8 mouse cellular contexts compared by ENCODE assay signal in genomic region chr14:114948341-114949155, GRCm38 (mm10).
DNase-seq lines count a peak whose midpoint lies in the region; ATAC-seq and TF ChIP-seq lines count a peak whose summit lies in the region.

No protein-coding gene starts in this region.

- no peak for TF ChIP-seq POLR2A in spleen, adult 2 months (IDR thresholded peaks at IDR 0.05; ENCODE audit: low read depth, low read length)

- no peak for TF ChIP-seq CTCF in spleen, adult 2 months (IDR thresholded peaks at IDR 0.05; ENCODE audit: extremely low read depth, insufficient read depth, insufficient read length, insufficient replicate concordance)

- peak in 1 of 2 experiments; percentile 6 for DNase-seq in spleen, adult 2 months (ENCODE audit: low read depth in 1 of 2, low spot score in 2 of 2)
- no peak for DNase-seq in spleen, adult 12 weeks (ENCODE audit: low spot score)
- DNase-seq in thymus, adult 18-20 months: peak; percentile 10 to 16
- no peak for DNase-seq in cerebellum, adult 9-10 months
- no peak for DNase-seq in adrenal gland, postnatal 10 days

- no peak overlapping the region for H3K27ac ChIP-seq in spleen, adult 2 months (ENCODE audit: insufficient read depth, low read length)
- peak overlapping the region; percentile 26; the same call in 1 of the 2 replicates for H3K27ac ChIP-seq in intestine, embryonic 16.5 days (ENCODE audit: low read length)

- no peak overlapping the region for H3K9ac ChIP-seq in intestine, embryonic 16.5 days (ENCODE audit: low read depth, low read length)

- peaks cover 4% of the 10 kb centered on the region for H3K4me1 ChIP-seq in spleen, adult 2 months (ENCODE audit: control insufficient read depth, insufficient read depth, insufficient read length)
- peaks cover 6% of the 10 kb centered on the region; the same call in 1 of the 2 replicates for H3K4me1 ChIP-seq in intestine, embryonic 16.5 days (ENCODE audit: control insufficient read depth, insufficient read depth, low read length)

- ATAC-seq in granulocyte monocyte progenitor cell, adult 5-6 weeks (replicated peaks; ENCODE audit: poor library complexity, severe bottlenecking): peak; percentile 74
- ATAC-seq in intestine, embryonic 16.5 days: peak; percentile 62; the same call in 1 of the 2 replicates
- peak; percentile 62 for ATAC-seq in megakaryocyte progenitor cell, adult 5-6 weeks (replicated peaks; ENCODE audit: poor library complexity)

- peak overlapping the region; percentile 31 for H3K4me2 ChIP-seq in intestine, embryonic 16.5 days (ENCODE audit: low read depth, low read length)

- WGBS in spleen, adult 2 months: 3% methylated on average over 21 of the region's 21 CpGs
- WGBS in intestine, embryonic 16.5 days: 46% methylated on average over 21 of the region's 21 CpGs

- peak overlapping the region; percentile 42 for H3K4me3 ChIP-seq in spleen, adult 2 months (ENCODE audit: extremely low read depth, insufficient read depth, insufficient read length)
- peak overlapping the region; percentile 16; the same call in 1 of the 2 replicates for H3K4me3 ChIP-seq in intestine, embryonic 16.5 days (ENCODE audit: low read length)

- H3K27me3 ChIP-seq in spleen, adult 2 months (ENCODE audit: control insufficient read depth, insufficient read depth, low read length): no peaks in the 10 kb centered on the region
- H3K27me3 ChIP-seq in intestine, embryonic 16.5 days (replicated peaks; ENCODE audit: control insufficient read depth, insufficient read depth, low read length): no peaks in the 10 kb centered on the region

- no peaks in the 10 kb centered on the region for H3K9me3 ChIP-seq in intestine, embryonic 16.5 days (ENCODE audit: control insufficient read depth, low read length)

- no peaks in the 10 kb centered on the region for H3K36me3 ChIP-seq in spleen, adult 2 months (ENCODE audit: control insufficient read depth, insufficient read depth, low read length)
- H3K36me3 ChIP-seq in intestine, embryonic 16.5 days (ENCODE audit: control insufficient read depth, insufficient read depth, low read length): no peaks in the 10 kb centered on the region

Comparison
In these comparisons a context has a peak if more than half of its experiments do, and no peak if none do; other contexts are left out.
1. DNase-seq: peak in thymus, adult 18-20 months (2 of 2); none in spleen, adult 12 weeks (single experiment), cerebellum, adult 9-10 months (single experiment) and adrenal gland, postnatal 10 days (single experiment).
2. Peak in every context shown above with its lines, with median percentiles within 50 percentile points of each other: ATAC-seq.